Mouse (Mus musculus) liver, adult 2 months (tissue): ENCODE measurements around the gene Hoxd11.

Experiments
- CTCF ChIP-seq: fragments of 200-500 bp; IDR thresholded peaks from 2 replicates; pipeline ENCODE4 v1.5.1; 2011; ENCODE audit warnings: low read depth, low read length, control low read depth
- POLR2A ChIP-seq: fragments of 200-500 bp; IDR thresholded peaks from 2 replicates; pipeline ENCODE4 v1.6.1; 2011; ENCODE audit warnings: low read length, control low read depth; ENCODE audit not compliant: insufficient read depth; ENCODE audit errors: extremely low read depth

DNA sequence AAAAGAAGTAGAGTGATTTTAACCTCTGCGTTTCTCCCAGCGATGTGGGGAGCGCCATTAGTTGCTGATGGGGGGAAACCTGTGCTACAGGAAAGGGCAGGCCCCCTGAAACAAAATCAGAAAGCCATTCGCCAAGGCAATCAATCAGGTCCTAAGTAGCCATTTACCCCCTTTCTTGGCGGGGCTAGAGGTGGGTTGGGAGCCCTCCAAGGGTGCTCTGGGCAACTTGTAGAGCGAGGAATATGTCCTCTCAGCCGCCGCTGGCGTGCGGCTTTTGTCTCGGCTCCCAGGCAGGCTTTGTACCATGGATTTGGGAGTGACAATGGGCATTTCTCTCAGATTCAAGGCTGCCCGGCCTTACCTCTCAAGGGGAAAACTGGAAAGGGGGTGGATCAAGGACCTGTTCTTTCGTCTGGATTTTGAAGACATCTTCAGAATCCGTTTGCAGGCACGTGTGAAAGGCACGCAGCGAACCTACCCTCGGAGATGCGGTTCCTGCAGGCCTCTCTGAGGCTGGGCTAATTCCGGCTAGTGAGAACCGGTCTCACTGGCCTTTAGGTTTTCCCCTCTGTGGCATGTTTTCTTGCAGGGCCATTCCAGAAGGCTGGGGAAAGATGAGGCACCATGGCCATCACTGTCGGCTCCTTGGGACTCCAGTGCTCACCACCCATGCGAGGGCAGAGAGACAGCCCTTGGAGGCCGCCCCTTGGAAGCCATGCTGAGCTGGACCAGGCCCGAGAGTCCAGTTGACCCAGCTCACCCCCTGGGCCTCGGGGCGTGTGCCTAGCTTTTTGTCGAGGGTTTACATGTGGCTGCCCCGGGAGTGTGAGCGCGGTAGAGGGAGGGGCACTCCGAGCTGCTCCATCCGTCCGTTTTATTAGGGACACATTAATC lies 17.3 kb downstream of the Hoxd11 start:
- TF ChIP-seq POLR2A (no peak), CTCF (no peak)
